Mouse (Mus musculus) Patski (cell line): ENCODE results near the gene Zfp148. TPM values are rescaled to one million over a fixed set of nuclear protein-coding genes. Genes with fewer than 3 reads are reported as not detected.
"Not testable (repeated sequence)": the region's sequence is repeated elsewhere in the genome, so short reads cannot be mapped to it uniquely, and the experiment has no call there.

Experiments used
- ATAC-seq: fragments of 100-300 bp; one replicate; pipeline ENCODE4 v1.8.0; 2021
- CTCF ChIA-PET: fragments of 350-600 bp; sonication (Branson Sonifier 250); formaldehyde crosslinking; loops from one replicate; lab custom pipeline; 2022; ENCODE audit warnings: inconsistent platforms; lab: Charles Lee
- POLR2A ChIA-PET: fragments of 350-600 bp; sonication (Branson Sonifier 250); formaldehyde crosslinking; loops from one replicate; lab custom pipeline; 2022; ENCODE audit warnings: antibody characterized with exemption, inconsistent platforms; lab: Charles Lee
- DNase-seq: peaks from one replicate; pipeline ENCODE4 v3.0.0-alpha.2; 2011; ENCODE audit warnings: low read depth, low spot score
- H3K27me3 ChIP-seq: fragments of 371-371 bp; one replicate; pipeline ENCODE4 v1.5.1; 2021
- CTCF ChIP-seq: fragments of 100-300 bp; IDR thresholded peaks from one replicate; pipeline ENCODE4 v1.5.1; 2021
- in situ Hi-C: fragments of 300-500 bp; cut with MboI; formaldehyde crosslinking; loops from 3 replicates; pipeline ENCODE4 v1.11.1; 2018; ENCODE audit warnings: low pct_unique_long_range_greater_than_20kb, mixed read lengths
- polyA plus RNA-seq: library from polyadenylated mRNA; unstranded; gene quantifications from one replicate; pipeline ENCODE4 v1.2.3, GENCODE M21; 2021

Gene Zfp148
- polyA plus RNA-seq = 46.3 TPM

GRCm38 (mm10) chr16:33379944-33380881, at the start of gene Zfp148:
Gene Zfp148 (plus strand): TSS chr16:33380836.
- ATAC-seq = peak; percentile 81
- in situ Hi-C loops, H3K27me3 ChIP-seq, DNase-seq, POLR2A ChIA-PET: not testable (repeated sequence)
- CTCF ChIA-PET = interaction anchor here (1.2 kb wide), 1 partner anchor 43 kb away, joined by 3 read pairs; no protein-coding TSS in a partner anchor

GRCm38 (mm10) chr16:33333015-33333414, 47.6 kb upstream of the Zfp148 start:
- CTCF ChIA-PET = no interaction called here
- H3K27me3 ChIP-seq = no peaks in the 10 kb centered on the region
- in situ Hi-C loops = no loop called here
- ATAC-seq = no peak
- no peak for DNase-seq
- no peak for TF ChIP-seq CTCF
- POLR2A ChIA-PET = no interaction called here

- POLR2A ChIA-PET = no interaction called here
- TF ChIP-seq CTCF = peak; percentile 83
- peak; percentile 73 for ATAC-seq
- DNase-seq = peak; percentile 49
- CTCF ChIA-PET = interaction anchor here (1.0 to 2.2 kb wide), 9 partner anchors 10 to 1715 kb away, joined by 3 to 9 read pairs (median 3); partner anchors contain the start of gene Zfp148
- in situ Hi-C loops = no loop called here
- H3K27me3 ChIP-seq = no peaks in the 10 kb centered on the region
These were observed 43.5 kb upstream of the Zfp148 start for GRCm38 (mm10) chr16:33337177-33337576.

- CTCF ChIA-PET = interaction anchor here (1.0 to 2.2 kb wide), 8 partner anchors 10 to 1714 kb away, joined by 3 to 9 read pairs (median 4); partner anchors contain the start of gene Zfp148
- POLR2A ChIA-PET = no interaction called here
- ATAC-seq (no peak), DNase-seq (no peak)
- no peaks in the 10 kb centered on the region for H3K27me3 ChIP-seq
- TF ChIP-seq CTCF = no peak
- in situ Hi-C loops = no loop called here
These were observed 43.0 kb upstream of the Zfp148 start for GRCm38 (mm10) chr16:33337681-33338080.

GRCm38 (mm10) chr16:33338492-33338891, 42.1 kb upstream of the Zfp148 start:
- H3K27me3 ChIP-seq = no peaks in the 10 kb centered on the region
- no peak for TF ChIP-seq CTCF
- ChIA-PET CTCF (interaction anchor here (1.1 to 1.4 kb wide), 2 partner anchors 221 to 1713 kb away, joined by 3 read pairs; no protein-coding TSS in a partner anchor), POLR2A (no interaction called here)
- in situ Hi-C loops = no loop called here
- ATAC-seq (no peak), DNase-seq (no peak)

GRCm38 (mm10) chr16:33339476-33339875, 41.2 kb upstream of the Zfp148 start:
- CTCF ChIA-PET = interaction anchor here (0.7 to 1.2 kb wide), 2 partner anchors 11 to 25 kb away, joined by 4 read pairs; no protein-coding TSS in a partner anchor
- DNase-seq (no peak), ATAC-seq (no peak)
- H3K27me3 ChIP-seq = no peaks in the 10 kb centered on the region
- POLR2A ChIA-PET = no interaction called here
- in situ Hi-C loops = no loop called here
- TF ChIP-seq CTCF = no peak

- POLR2A ChIA-PET = no interaction called here
- TF ChIP-seq CTCF = no peak
- in situ Hi-C loops = no loop called here
- no peaks in the 10 kb centered on the region for H3K27me3 ChIP-seq
- CTCF ChIA-PET = no interaction called here
- no peak for ATAC-seq
- DNase-seq = no peak
These were observed 38.3 kb upstream of the Zfp148 start for GRCm38 (mm10) chr16:33342356-33342755.

GRCm38 (mm10) chr16:33343106-33343505, 37.5 kb upstream of the Zfp148 start:
- H3K27me3 ChIP-seq = no peaks in the 10 kb centered on the region
- ChIA-PET POLR2A (no interaction called here), CTCF (no interaction called here)
- no peak for DNase-seq
- no peak for TF ChIP-seq CTCF
- no peak for ATAC-seq
- in situ Hi-C loops = no loop called here

GRCm38 (mm10) chr16:33343601-33344000, 37.0 kb upstream of the Zfp148 start:
- ChIA-PET CTCF (no interaction called here), POLR2A (no interaction called here)
- in situ Hi-C loops = no loop called here
- TF ChIP-seq CTCF = no peak
- ATAC-seq (no peak), DNase-seq (no peak)
- H3K27me3 ChIP-seq = no peaks in the 10 kb centered on the region

- ATAC-seq = no peak
- CTCF ChIA-PET = no interaction called here
These were observed 36.3 kb upstream of the Zfp148 start for GRCm38 (mm10) chr16:33344379-33344778.

GRCm38 (mm10) chr16:33344875-33345274, 35.8 kb upstream of the Zfp148 start:
- TF ChIP-seq CTCF = no peak
- DNase-seq = no peak
- no peak for ATAC-seq
- ChIA-PET POLR2A (interaction anchor here (0.5 to 0.6 kb wide), 2 partner anchors 421 to 1214 kb away, joined by 3 to 4 read pairs; no protein-coding TSS in a partner anchor), CTCF (no interaction called here)
- no peaks in the 10 kb centered on the region for H3K27me3 ChIP-seq
- in situ Hi-C loops = no loop called here

More at GRCm38 (mm10) chr16:33344379-33344778, 36.3 kb upstream of the Zfp148 start:
- no peak for TF ChIP-seq CTCF
- H3K27me3 ChIP-seq = no peaks in the 10 kb centered on the region
- DNase-seq = no peak
- POLR2A ChIA-PET = no interaction called here
- in situ Hi-C loops = no loop called here
